9 mouse cellular contexts compared by ENCODE assay signal in the genomic region with DNA sequence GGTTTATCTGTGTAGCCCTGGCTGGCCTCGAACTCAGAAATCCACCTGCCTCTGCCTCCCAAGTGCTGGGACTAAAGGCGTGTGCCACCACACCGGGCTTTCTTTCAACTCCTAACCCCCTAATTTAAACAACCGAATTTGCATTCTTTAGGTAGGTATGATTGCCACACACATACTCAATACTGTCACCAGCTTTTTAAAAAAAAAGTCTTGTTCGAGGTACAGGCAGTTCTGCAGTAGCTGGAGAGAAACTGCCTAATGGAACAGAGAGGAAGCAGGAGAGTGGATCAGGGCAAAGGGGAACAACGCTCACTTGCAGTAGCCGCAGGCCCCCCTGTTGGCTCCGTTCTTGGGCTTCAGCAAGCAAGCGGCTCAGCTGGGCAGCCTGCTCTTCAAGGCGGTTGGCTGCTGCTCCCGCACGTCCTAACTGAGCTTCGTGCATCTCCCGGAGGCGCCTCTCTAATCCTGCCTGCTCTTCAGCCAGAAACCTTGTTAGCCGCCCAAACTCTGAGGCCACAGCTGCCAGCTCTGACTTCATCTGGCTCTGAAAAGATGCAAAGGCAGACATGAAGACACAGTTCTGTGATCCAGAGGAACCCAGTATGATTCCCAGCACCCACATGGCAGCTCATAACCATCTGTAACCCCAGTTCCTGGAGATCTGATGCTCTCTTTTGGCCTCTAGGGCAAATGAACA. TPM values are rescaled to one million over a fixed set of nuclear protein-coding genes. Genes with fewer than 3 reads are reported as not detected.
DNase-seq lines count a peak whose midpoint lies in the region; ATAC-seq lines count a peak whose summit lies in the region.
"Had no signal": no experiment of that assay in that cellular context is flagged by ENCODE, and none has a peak within 500 bp of the region (broad histone marks: within the 10 kb centered on the region; RNA-seq: fewer than 3 reads in every experiment).

No protein-coding gene starts in this region.

- no peak overlapping the region for H3K9ac ChIP-seq in hindbrain, embryonic 16.5 days (ENCODE audit: low read depth, low read length)
- H3K9ac ChIP-seq in hindbrain, embryonic 11.5 days (ENCODE audit: low read depth, low read length) = no peak overlapping the region
- no peak overlapping the region for H3K9ac ChIP-seq in stomach, embryonic 16.5 days (ENCODE audit: low read length)
- H3K9ac ChIP-seq: hindbrain, embryonic 14.5 days had no signal

- H3K27me3 ChIP-seq in hindbrain, embryonic 16.5 days (replicated peaks; ENCODE audit: control insufficient read depth, insufficient read depth, low read length) = no peaks in the 10 kb centered on the region
- no peaks in the 10 kb centered on the region for H3K27me3 ChIP-seq in hindbrain, embryonic 11.5 days (ENCODE audit: control insufficient read depth, insufficient read depth, low read length)
- no peaks in the 10 kb centered on the region for H3K27me3 ChIP-seq in stomach, embryonic 16.5 days (ENCODE audit: control insufficient read depth, insufficient read depth, low read length)

- ATAC-seq in hindbrain, embryonic 16.5 days = 0 out of 2 replicates have a peak, but pooled peaks have one; percentile 34
- no peak for ATAC-seq in hindbrain, embryonic 11.5 days (ENCODE audit: low FRiP score)
- ATAC-seq in stomach, embryonic 16.5 days (ENCODE audit: insufficient read depth, low FRiP score) = peak; percentile 20; the same call in 1 of the 2 replicates
- ATAC-seq in cerebellum, adult (ENCODE audit: insufficient number of reproducible peaks, low FRiP score, low TSS enrichment) = no peak

- H3K4me2 ChIP-seq in hindbrain, embryonic 16.5 days (ENCODE audit: low read length) = no peak overlapping the region
- no peak overlapping the region for H3K4me2 ChIP-seq in hindbrain, embryonic 11.5 days (replicated peaks; ENCODE audit: low read depth, low read length)
- no peak overlapping the region for H3K4me2 ChIP-seq in stomach, embryonic 16.5 days (ENCODE audit: low read depth, low read length)
- H3K4me2 ChIP-seq: hindbrain, embryonic 14.5 days had no signal

- H3K4me1 ChIP-seq in hindbrain, embryonic 16.5 days (ENCODE audit: control insufficient read depth, insufficient read depth, low read depth, low read length) = peaks cover 3% of the 10 kb centered on the region
- H3K4me1 ChIP-seq in hindbrain, embryonic 11.5 days (replicated peaks; ENCODE audit: control insufficient read depth, insufficient read depth, low read length) = no peaks in the 10 kb centered on the region
- H3K4me1 ChIP-seq in stomach, embryonic 16.5 days (ENCODE audit: control insufficient read depth, insufficient read depth, low read length) = no peaks in the 10 kb centered on the region

- peaks cover 60% of the 10 kb centered on the region for H3K36me3 ChIP-seq in hindbrain, embryonic 16.5 days (ENCODE audit: control insufficient read depth, insufficient read depth, low read length)
- H3K36me3 ChIP-seq in hindbrain, embryonic 11.5 days (ENCODE audit: control insufficient read depth, insufficient read depth, low read length) = peaks cover 20% of the 10 kb centered on the region
- peaks cover 35% of the 10 kb centered on the region for H3K36me3 ChIP-seq in stomach, embryonic 16.5 days (ENCODE audit: control insufficient read depth, insufficient read depth, low read length)

- 74% methylated on average over 16 of the region's 16 CpGs for WGBS in hindbrain, embryonic 16.5 days
- WGBS in hindbrain, embryonic 11.5 days = 70% methylated on average over 16 of the region's 16 CpGs
- 54% methylated on average over 16 of the region's 16 CpGs for WGBS in stomach, embryonic 16.5 days

- intact Hi-C loops in gastrocnemius, postnatal 14 days (cut with DNase I; ENCODE audit: low total_unique reads) = no loop called here

- no peaks in the 10 kb centered on the region for H3K9me3 ChIP-seq in hindbrain, embryonic 16.5 days (ENCODE audit: control insufficient read depth, low read length)
- H3K9me3 ChIP-seq in hindbrain, embryonic 11.5 days (ENCODE audit: control insufficient read depth, low read length) = no peaks in the 10 kb centered on the region
- no peaks in the 10 kb centered on the region for H3K9me3 ChIP-seq in stomach, embryonic 16.5 days (replicated peaks; ENCODE audit: control insufficient read depth, low read length)

- H3K4me3 ChIP-seq in hindbrain, embryonic 16.5 days (ENCODE audit: low read length) = no peak overlapping the region
- no peak overlapping the region for H3K4me3 ChIP-seq in hindbrain, embryonic 11.5 days (ENCODE audit: low read depth, low read length)
- H3K4me3 ChIP-seq in stomach, embryonic 16.5 days (replicated peaks; ENCODE audit: low read length) = no peak overlapping the region

- H3K27ac ChIP-seq in hindbrain, embryonic 16.5 days (ENCODE audit: low read depth, low read length) = no peak overlapping the region
- no peak overlapping the region for H3K27ac ChIP-seq in hindbrain, embryonic 11.5 days (ENCODE audit: low read depth, low read length)
- H3K27ac ChIP-seq in stomach, embryonic 16.5 days (ENCODE audit: low read length) = peak overlapping the region; percentile 7; the same call in 1 of the 2 replicates
- H3K27ac ChIP-seq: hindbrain, embryonic 14.5 days had no signal

- no peak for DNase-seq in hindbrain, embryonic 11.5 days (ENCODE audit: low spot score)
- peak; percentile 18 for DNase-seq in right cerebral cortex, postnatal 14 days
- no peak for DNase-seq in right cerebral cortex, postnatal 25 days
- DNase-seq in gastrocnemius, postnatal 14 days = peak; percentile 68
- no peak for DNase-seq in ovary, postnatal 36 days (ENCODE audit: low spot score)

RNA-seq across cellular contexts. Expression of a gene that starts 8.3 kb away (rescaled TPM):
- 6.5 and 7.1 TPM in 2 replicates for polyA plus RNA-seq in hindbrain, embryonic 16.5 days (2015; fragmentation: Nextera tagmentation; extraction: Ambion mirVana)
- polyA plus RNA-seq in hindbrain, embryonic 11.5 days (2014; fragmentation: Nextera tagmentation; extraction: Ambion mirVana) = 4.2 and 4.5 TPM in 2 replicates
- total RNA-seq in gastrocnemius, postnatal 14 days (2021) = 10 to 100 TPM; 16.3 to 21.0 TPM
- polyA plus RNA-seq in stomach, embryonic 16.5 days (2015; fragmentation: Nextera tagmentation; extraction: Ambion mirVana) = 4.6 and 5.7 TPM in 2 replicates

RNA-seq across cellular contexts. Expression of a gene that starts 8.8 kb away (rescaled TPM):
- 343 and 349 TPM in 2 replicates for polyA plus RNA-seq in hindbrain, embryonic 16.5 days (2015; fragmentation: Nextera tagmentation; extraction: Ambion mirVana)
- 654 and 661 TPM in 2 replicates for polyA plus RNA-seq in hindbrain, embryonic 11.5 days (2014; fragmentation: Nextera tagmentation; extraction: Ambion mirVana)
- 100 to 1,000 TPM; 392 to 429 TPM for total RNA-seq in gastrocnemius, postnatal 14 days (2021)
- polyA plus RNA-seq in stomach, embryonic 16.5 days (2015; fragmentation: Nextera tagmentation; extraction: Ambion mirVana) = 634 and 687 TPM in 2 replicates

RNA-seq across cellular contexts. Expression of a gene that starts 17.1 kb away (rescaled TPM):
- 1.7 and 2.7 TPM in 2 replicates for polyA plus RNA-seq in hindbrain, embryonic 16.5 days (2015; fragmentation: Nextera tagmentation; extraction: Ambion mirVana)
- polyA plus RNA-seq in hindbrain, embryonic 11.5 days (2014; fragmentation: Nextera tagmentation; extraction: Ambion mirVana) = 0.56 and 0.77 TPM in 2 replicates
- total RNA-seq in gastrocnemius, postnatal 14 days (2021) = 100 to 1,000 TPM in 1 of 2 experiments, 10 to 100 TPM in 1; 93.7 to 106 TPM
- 1.7 and 2.6 TPM in 2 replicates for polyA plus RNA-seq in stomach, embryonic 16.5 days (2015; fragmentation: Nextera tagmentation; extraction: Ambion mirVana)

RNA-seq across cellular contexts. Expression of a gene that starts 17.6 kb away (rescaled TPM):
- polyA plus RNA-seq in hindbrain, embryonic 16.5 days (2015; fragmentation: Nextera tagmentation; extraction: Ambion mirVana) = 1.1 and 2.3 TPM in 2 replicates
- 5.8 and 7.4 TPM in 2 replicates for polyA plus RNA-seq in hindbrain, embryonic 11.5 days (2014; fragmentation: Nextera tagmentation; extraction: Ambion mirVana)
- total RNA-seq in gastrocnemius, postnatal 14 days (2021) = 1 to 10 TPM; 2.7 to 3.0 TPM
- polyA plus RNA-seq in stomach, embryonic 16.5 days (2015; fragmentation: Nextera tagmentation; extraction: Ambion mirVana) = 0.98 and 1.5 TPM in 2 replicates

Comparison
In these comparisons a context has a peak if more than half of its experiments do, and no peak if none do; other contexts are left out.
1. ATAC-seq: peak in hindbrain, embryonic 16.5 days (single experiment) and stomach, embryonic 16.5 days (single experiment); none in hindbrain, embryonic 11.5 days (single experiment) and cerebellum, adult (single experiment).
2. DNase-seq: peak in right cerebral cortex, postnatal 14 days (single experiment) and gastrocnemius, postnatal 14 days (single experiment); none in hindbrain, embryonic 11.5 days (single experiment), right cerebral cortex, postnatal 25 days (single experiment) and ovary, postnatal 36 days (single experiment).